17 mouse cellular contexts compared by ENCODE assay signal in the genomic region with DNA sequence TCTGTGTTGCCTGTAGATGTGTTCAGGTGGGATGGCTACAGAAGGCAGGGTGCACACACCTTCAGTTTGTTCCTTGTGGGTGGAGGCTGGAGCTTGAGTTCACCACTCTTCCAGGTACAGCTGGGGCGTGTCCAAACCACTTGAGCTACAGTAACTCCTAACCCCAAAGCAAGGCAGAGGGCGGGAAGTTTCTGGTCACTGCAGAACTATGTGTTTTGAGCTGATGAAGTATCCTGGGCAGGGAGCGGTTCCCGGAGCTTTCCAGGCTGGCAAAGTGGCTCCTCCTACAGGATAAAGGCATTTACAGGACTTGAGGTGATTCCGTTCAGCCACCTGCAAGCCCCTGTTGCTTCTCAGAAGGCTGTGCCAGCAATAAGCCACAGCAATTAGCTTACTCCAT. TPM values are rescaled to one million over a fixed set of nuclear protein-coding genes. Genes with fewer than 3 reads are reported as not detected.
DNase-seq lines count a peak whose midpoint lies in the region; ATAC-seq and TF ChIP-seq lines count a peak whose summit lies in the region.
"Had no signal": no experiment of that assay in that cellular context is flagged by ENCODE, and none has a peak within 500 bp of the region (broad histone marks: within the 10 kb centered on the region; RNA-seq: fewer than 3 reads in every experiment).

No protein-coding gene starts in this region.

- H3K4me1 ChIP-seq in heart, embryonic 13.5 days: peaks cover 16% of the 10 kb centered on the region
- H3K4me1 ChIP-seq in lung, embryonic 15.5 days: no peaks in the 10 kb centered on the region
- no peaks in the 10 kb centered on the region; the same call in 1 of the 2 replicates for H3K4me1 ChIP-seq in lung, adult 2 months (ENCODE audit: control insufficient read depth, insufficient read depth, low read length)
- H3K4me1 ChIP-seq: forebrain, embryonic 15.5 days had no signal

- no peak for DNase-seq in heart, postnatal 25 days (ENCODE audit: low spot score)
- no peak for DNase-seq in lung, adult 2 months
- peak; percentile 55 for DNase-seq in lung, postnatal 25 days (ENCODE audit: low spot score)
- no peak for DNase-seq in spleen, postnatal 14 days (ENCODE audit: low spot score in 2 of 2)
- DNase-seq in kidney, adult 11 months: no peak
- DNase-seq: B cell, adult 2 months; cerebellum, adult 8-10 months; embryo, embryonic 11 days; kidney, postnatal 25 days; midbrain, embryonic 14.5 days; thymus, postnatal 4 days had no signal

- no peak for ATAC-seq in heart, embryonic 13.5 days (ENCODE audit: extremely low read depth, insufficient number of reproducible peaks, low FRiP score, low TSS enrichment)
- 0 out of 2 replicates have a peak, but pooled peaks have one; percentile 35 for ATAC-seq in lung, embryonic 15.5 days (ENCODE audit: borderline replicate concordance, extremely low read depth, low FRiP score, low TSS enrichment)
- ATAC-seq: forebrain, embryonic 15.5 days; inflammation-experienced regulatory T-cells, adult 6 months had no signal

- WGBS in heart, embryonic 13.5 days: 61% methylated on average over 5 of the region's 5 CpGs
- 62% methylated on average over 5 of the region's 5 CpGs for WGBS in lung, embryonic 15.5 days
- WGBS in lung, adult 2 months: 49% methylated on average over 5 of the region's 5 CpGs

- H3K9me3 ChIP-seq in heart, embryonic 13.5 days: no peaks in the 10 kb centered on the region
- H3K9me3 ChIP-seq in lung, embryonic 15.5 days: no peaks in the 10 kb centered on the region
- H3K9me3 ChIP-seq: forebrain, embryonic 15.5 days; heart, embryonic 15.5 days; liver, embryonic 15.5 days had no signal

- peak overlapping the region; percentile 58; the same call in 1 of the 2 replicates for H3K27ac ChIP-seq in heart, embryonic 13.5 days (replicated peaks)
- H3K27ac ChIP-seq in lung, embryonic 15.5 days: 0 out of 2 replicates have a peak overlapping the region, but pooled peaks have one; percentile 15
- H3K27ac ChIP-seq: forebrain, embryonic 15.5 days had no signal

- no peak for TF ChIP-seq POLR2A in lung, adult 2 months (IDR thresholded peaks at IDR 0.05; ENCODE audit: borderline replicate concordance, extremely low read depth, low read depth, low read length)

- intact Hi-C loops in heart, postnatal 25 days (cut with DNase I): no loop called here

- peaks cover 48% of the 10 kb centered on the region for H3K36me3 ChIP-seq in heart, embryonic 13.5 days
- H3K36me3 ChIP-seq in lung, embryonic 15.5 days: peaks cover 49% of the 10 kb centered on the region

- peak overlapping the region; percentile 25; the same call in 1 of the 2 replicates for H3K9ac ChIP-seq in heart, embryonic 13.5 days
- no peak overlapping the region for H3K9ac ChIP-seq in lung, embryonic 15.5 days
- H3K9ac ChIP-seq: forebrain, embryonic 15.5 days; heart, embryonic 15.5 days; liver, embryonic 15.5 days had no signal

- no peak overlapping the region for H3K4me3 ChIP-seq in heart, embryonic 13.5 days
- H3K4me3 ChIP-seq in lung, embryonic 15.5 days: no peak overlapping the region
- H3K4me3 ChIP-seq in lung, adult 2 months (replicated peaks; ENCODE audit: extremely low read depth, low read depth, low read length): no peak overlapping the region
- H3K4me3 ChIP-seq: forebrain, embryonic 15.5 days; heart, embryonic 15.5 days; liver, embryonic 15.5 days had no signal

- no peaks in the 10 kb centered on the region for H3K27me3 ChIP-seq in heart, embryonic 13.5 days (replicated peaks)
- H3K27me3 ChIP-seq in lung, embryonic 15.5 days: no peaks in the 10 kb centered on the region
- H3K27me3 ChIP-seq: forebrain, embryonic 15.5 days; heart, embryonic 15.5 days; liver, embryonic 15.5 days had no signal

- H3K4me2 ChIP-seq in heart, embryonic 13.5 days: no peak overlapping the region
- H3K4me2 ChIP-seq in lung, embryonic 15.5 days: no peak overlapping the region
- H3K4me2 ChIP-seq: forebrain, embryonic 15.5 days; heart, embryonic 15.5 days; liver, embryonic 15.5 days had no signal

- TF ChIP-seq CTCF in lung, adult 2 months (IDR thresholded peaks at IDR 0.05; ENCODE audit: insufficient read depth, low read length): no peak

RNA-seq across cellular contexts. Expression of a gene that starts 9.6 kb away (rescaled TPM):
- polyA plus RNA-seq in heart, embryonic 13.5 days (2015; fragmentation: Nextera tagmentation; extraction: Ambion mirVana): 0.62 and 1.2 TPM in 2 replicates
- 1 to 10 TPM; 1.6 to 2.1 TPM for total RNA-seq in heart, postnatal 25 days (2021)
- 1.1 and 1.2 TPM in 2 replicates for polyA plus RNA-seq in lung, embryonic 15.5 days (2015; fragmentation: Nextera tagmentation; extraction: Ambion mirVana)
- 5.0 and 5.3 TPM in 2 replicates for polyA plus RNA-seq in lung, adult 2 months (2012; rRNA removed)

RNA-seq across cellular contexts. Expression of a gene that starts 18.9 kb away (rescaled TPM):
- polyA plus RNA-seq in heart, embryonic 13.5 days (2015; fragmentation: Nextera tagmentation; extraction: Ambion mirVana): 103 and 116 TPM in 2 replicates
- total RNA-seq in heart, postnatal 25 days (2021): 10 to 100 TPM; 49.4 to 57.1 TPM
- 146 and 157 TPM in 2 replicates for polyA plus RNA-seq in lung, embryonic 15.5 days (2015; fragmentation: Nextera tagmentation; extraction: Ambion mirVana)
- 25.0 and 41.8 TPM in 2 replicates for polyA plus RNA-seq in lung, adult 2 months (2012; rRNA removed)

RNA-seq across cellular contexts. Expression of a gene that starts 20.8 kb away (rescaled TPM):
- 1,230 and 1,350 TPM in 2 replicates for polyA plus RNA-seq in heart, embryonic 13.5 days (2015; fragmentation: Nextera tagmentation; extraction: Ambion mirVana)
- total RNA-seq in heart, postnatal 25 days (2021): 100 to 1,000 TPM; 301 to 320 TPM
- polyA plus RNA-seq in lung, embryonic 15.5 days (2015; fragmentation: Nextera tagmentation; extraction: Ambion mirVana): 913 and 923 TPM in 2 replicates
- 68.3 and 93.0 TPM in 2 replicates for polyA plus RNA-seq in lung, adult 2 months (2012; rRNA removed)

RNA-seq across cellular contexts. Expression of a gene that starts 43.9 kb away (rescaled TPM):
- polyA plus RNA-seq in heart, embryonic 13.5 days (2015; fragmentation: Nextera tagmentation; extraction: Ambion mirVana): 7.3 and 8.4 TPM in 2 replicates
- 1 to 10 TPM; 2.5 to 3.3 TPM for total RNA-seq in heart, postnatal 25 days (2021)
- polyA plus RNA-seq in lung, embryonic 15.5 days (2015; fragmentation: Nextera tagmentation; extraction: Ambion mirVana): 11.9 and 12.7 TPM in 2 replicates
- 11.5 and 14.1 TPM in 2 replicates for polyA plus RNA-seq in lung, adult 2 months (2012; rRNA removed)
